Mouse (Mus musculus) bone marrow macrophage, adult 2 months (primary cell): Measurements from ENCODE around the gene Robo4.

ENCODE experiments used
- CTCF ChIP-seq: IDR thresholded peaks from 2 replicates; pipeline ENCODE4 v1.5.1; 2012; ENCODE audit warnings: low read depth, mild to moderate bottlenecking, low read length, moderate library complexity
- POLR2A ChIP-seq: IDR thresholded peaks from 2 replicates; pipeline ENCODE4 v1.6.1; 2012; ENCODE audit warnings: mild to moderate bottlenecking, low read depth, low read length, borderline replicate concordance

- TF ChIP-seq CTCF = no peak
- no peak for TF ChIP-seq POLR2A
These were observed 42.9 kb upstream of the Robo4 start for GRCm38 (mm10) chr9:37358713-37359330.
